Mouse (Mus musculus): Measurements from ENCODE around the gene Pam.

Pam gene

GRCm38 (mm10) chr1:98095246-98095990 lies at the start of gene Pam:
Gene Pam (minus strand): TSS chr1:98095646.
- no peak for DNase-seq (ENCODE audit: low read depth, low spot score)
- H3K36me3 ChIP-seq (ENCODE audit: control insufficient read depth, insufficient read depth, low read length, poor library complexity, severe bottlenecking), result no peaks in the 10 kb centered on the region
- no peaks in the 10 kb centered on the region for H3K27me3 ChIP-seq (ENCODE audit: control insufficient read depth, insufficient read depth, low read length, poor library complexity, severe bottlenecking)

GRCm38 (mm10) chr1:98144845-98145244 lies 49.4 kb upstream of the Pam start:
- no peak for DNase-seq (ENCODE audit: low read depth, low spot score)
- H3K36me3 ChIP-seq (ENCODE audit: control insufficient read depth, insufficient read depth, low read length, poor library complexity, severe bottlenecking), result no peaks in the 10 kb centered on the region
- H3K27me3 ChIP-seq (ENCODE audit: control insufficient read depth, insufficient read depth, low read length, poor library complexity, severe bottlenecking), result no peaks in the 10 kb centered on the region

GRCm38 (mm10) chr1:98131244-98131643 lies 35.8 kb upstream of the Pam start:
- peak; percentile 1 for DNase-seq (ENCODE audit: low read depth, low spot score)
- Histone ChIP-seq H3K27me3 (ENCODE audit: control insufficient read depth, insufficient read depth, low read length, poor library complexity, severe bottlenecking) (no peaks in the 10 kb centered on the region), H3K36me3 (ENCODE audit: control insufficient read depth, insufficient read depth, low read length, poor library complexity, severe bottlenecking) (no peaks in the 10 kb centered on the region)

- peak; percentile 16 for DNase-seq (ENCODE audit: low read depth, low spot score)
- Histone ChIP-seq H3K36me3 (ENCODE audit: control insufficient read depth, insufficient read depth, low read length, poor library complexity, severe bottlenecking) (no peaks in the 10 kb centered on the region), H3K27me3 (ENCODE audit: control insufficient read depth, insufficient read depth, low read length, poor library complexity, severe bottlenecking) (no peaks in the 10 kb centered on the region)
These were observed 34.3 kb upstream of the Pam start for GRCm38 (mm10) chr1:98129561-98130347.

- DNase-seq (ENCODE audit: low read depth, low spot score), result no peak
- Histone ChIP-seq H3K36me3 (ENCODE audit: control insufficient read depth, insufficient read depth, low read length, poor library complexity, severe bottlenecking) (no peaks in the 10 kb centered on the region), H3K27me3 (ENCODE audit: control insufficient read depth, insufficient read depth, low read length, poor library complexity, severe bottlenecking) (no peaks in the 10 kb centered on the region)
These were observed 33.7 kb upstream of the Pam start for GRCm38 (mm10) chr1:98129111-98129510.

GRCm38 (mm10) chr1:98128338-98129096 lies 33.1 kb upstream of the Pam start:
- no peak for DNase-seq (ENCODE audit: low read depth, low spot score)
- Histone ChIP-seq H3K27me3 (ENCODE audit: control insufficient read depth, insufficient read depth, low read length, poor library complexity, severe bottlenecking) (no peaks in the 10 kb centered on the region), H3K36me3 (ENCODE audit: control insufficient read depth, insufficient read depth, low read length, poor library complexity, severe bottlenecking) (no peaks in the 10 kb centered on the region)

- DNase-seq (ENCODE audit: low read depth, low spot score), result no peak
- Histone ChIP-seq H3K36me3 (ENCODE audit: control insufficient read depth, insufficient read depth, low read length, poor library complexity, severe bottlenecking) (no peaks in the 10 kb centered on the region), H3K27me3 (ENCODE audit: control insufficient read depth, insufficient read depth, low read length, poor library complexity, severe bottlenecking) (no peaks in the 10 kb centered on the region)
These were observed 30.8 kb upstream of the Pam start for GRCm38 (mm10) chr1:98126268-98126667.

- no peaks in the 10 kb centered on the region for H3K27me3 ChIP-seq (ENCODE audit: control insufficient read depth, insufficient read depth, low read length, poor library complexity, severe bottlenecking)
- H3K36me3 ChIP-seq (ENCODE audit: control insufficient read depth, insufficient read depth, low read length, poor library complexity, severe bottlenecking), result no peaks in the 10 kb centered on the region
These were observed 29.3 kb upstream of the Pam start for GRCm38 (mm10) chr1:98124727-98125126.

GRCm38 (mm10) chr1:98119595-98119994 lies 24.1 kb upstream of the Pam start:
- H3K27me3 ChIP-seq (ENCODE audit: control insufficient read depth, insufficient read depth, low read length, poor library complexity, severe bottlenecking), result no peaks in the 10 kb centered on the region
- DNase-seq (ENCODE audit: low read depth, low spot score), result no peak
- no peaks in the 10 kb centered on the region for H3K36me3 ChIP-seq (ENCODE audit: control insufficient read depth, insufficient read depth, low read length, poor library complexity, severe bottlenecking)

More at GRCm38 (mm10) chr1:98124727-98125126, 29.3 kb upstream of the Pam start:
- DNase-seq (ENCODE audit: low read depth, low spot score), result no peak

- H3K36me3 ChIP-seq (ENCODE audit: control insufficient read depth, insufficient read depth, low read length, poor library complexity, severe bottlenecking), result no peaks in the 10 kb centered on the region
- no peak for DNase-seq (ENCODE audit: low read depth, low spot score)
- H3K27me3 ChIP-seq (ENCODE audit: control insufficient read depth, insufficient read depth, low read length, poor library complexity, severe bottlenecking), result no peaks in the 10 kb centered on the region
These were observed 12.2 kb upstream of the Pam start for GRCm38 (mm10) chr1:98107599-98107998.

- DNase-seq (ENCODE audit: low read depth, low spot score), result no peak
- no peaks in the 10 kb centered on the region for H3K27me3 ChIP-seq (ENCODE audit: control insufficient read depth, insufficient read depth, low read length, poor library complexity, severe bottlenecking)
- H3K36me3 ChIP-seq (ENCODE audit: control insufficient read depth, insufficient read depth, low read length, poor library complexity, severe bottlenecking), result no peaks in the 10 kb centered on the region
These were observed 4.0 kb upstream of the Pam start for GRCm38 (mm10) chr1:98099441-98099840.

- Histone ChIP-seq H3K36me3 (ENCODE audit: control insufficient read depth, insufficient read depth, low read length, poor library complexity, severe bottlenecking) (no peaks in the 10 kb centered on the region), H3K27me3 (ENCODE audit: control insufficient read depth, insufficient read depth, low read length, poor library complexity, severe bottlenecking) (no peaks in the 10 kb centered on the region)
- no peak for DNase-seq (ENCODE audit: low read depth, low spot score)
These were observed 2.7 kb upstream of the Pam start for GRCm38 (mm10) chr1:98097957-98098729.

GRCm38 (mm10) chr1:98096396-98096935 lies 1.0 kb upstream of the Pam start:
- H3K36me3 ChIP-seq (ENCODE audit: control insufficient read depth, insufficient read depth, low read length, poor library complexity, severe bottlenecking), result no peaks in the 10 kb centered on the region
- DNase-seq (ENCODE audit: low read depth, low spot score), result no peak
- no peaks in the 10 kb centered on the region for H3K27me3 ChIP-seq (ENCODE audit: control insufficient read depth, insufficient read depth, low read length, poor library complexity, severe bottlenecking)

GRCm38 (mm10) chr1:98095991-98096330 lies 515 bp upstream of the Pam start:
- DNase-seq (ENCODE audit: low read depth, low spot score), result no peak
- H3K27me3 ChIP-seq (ENCODE audit: control insufficient read depth, insufficient read depth, low read length, poor library complexity, severe bottlenecking), result no peaks in the 10 kb centered on the region
- no peaks in the 10 kb centered on the region for H3K36me3 ChIP-seq (ENCODE audit: control insufficient read depth, insufficient read depth, low read length, poor library complexity, severe bottlenecking)
